Mouse (Mus musculus) cerebellum, adult 9-10 months (tissue): ENCODE measurements around the gene Bcl6b.

Experiments used
- DNase-seq: peaks from one replicate; pipeline ENCODE4 v3.0.0; 2022

The Bcl6b gene

DNA sequence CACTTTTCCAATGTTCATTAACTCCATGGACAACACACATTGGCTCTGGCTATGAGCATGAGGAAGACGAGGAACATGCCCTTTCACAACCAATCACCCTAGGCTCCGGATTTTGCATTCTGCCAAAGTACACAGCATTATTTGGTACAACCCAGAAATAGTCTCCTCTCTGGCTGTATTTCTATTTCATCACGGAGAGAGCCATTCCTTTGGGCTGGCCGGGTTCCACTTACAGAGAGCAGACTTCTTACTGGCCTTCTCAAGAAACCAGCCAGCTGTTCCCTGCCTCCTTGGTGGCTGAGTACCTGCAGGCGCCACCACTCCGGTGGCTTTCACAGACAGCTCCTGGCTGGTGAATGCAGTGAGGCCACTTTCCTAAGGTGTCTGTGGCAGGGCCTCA, 17.2 kb downstream of the Bcl6b start, which contains the start of gene Slc16a11:
Gene Slc16a11 (plus strand): TSS at position 330 of the 400 bp plus-strand sequence.
- peak; percentile 58 for DNase-seq

DNA sequence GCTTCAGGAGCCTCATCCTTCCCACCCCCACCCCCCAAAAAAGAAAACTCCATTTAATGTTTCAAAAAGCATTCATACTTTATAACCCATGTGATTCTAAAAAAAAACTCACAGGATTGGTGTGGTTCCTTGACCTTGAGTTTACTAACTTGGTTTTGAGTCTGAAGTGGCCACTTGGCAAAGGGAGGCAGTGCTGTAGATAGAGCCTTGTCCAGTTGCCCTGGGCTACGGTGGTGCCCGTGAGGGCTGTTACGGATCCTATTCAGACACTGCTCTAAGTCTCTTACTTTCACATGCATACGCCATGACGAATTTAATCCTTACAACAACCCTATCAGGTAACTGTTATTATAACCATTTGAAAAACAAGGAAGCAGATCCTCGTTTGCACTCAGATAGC, 17.6 kb downstream of the Bcl6b start:
- DNase-seq = no peak

DNA sequence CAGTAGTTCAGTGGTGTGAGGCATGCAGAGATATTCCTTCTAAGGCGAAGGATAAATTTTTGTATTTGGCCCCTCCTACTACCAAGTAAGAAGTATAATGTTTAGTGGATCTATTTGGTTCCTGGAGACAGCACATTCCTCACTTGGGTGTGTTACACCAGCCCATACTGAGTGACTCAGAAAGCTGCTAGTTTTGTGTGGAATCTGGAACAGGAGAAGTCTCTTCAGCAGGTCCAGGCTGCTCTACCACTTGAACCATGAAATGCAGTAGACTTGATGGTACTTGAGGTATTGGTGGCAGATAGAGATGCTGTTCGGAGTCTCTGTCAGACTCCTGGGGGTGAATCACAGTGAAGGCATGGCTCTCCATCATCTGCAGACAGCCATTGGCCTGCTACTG, 18.9 kb downstream of the Bcl6b start:
- peak; percentile 21 for DNase-seq

DNA sequence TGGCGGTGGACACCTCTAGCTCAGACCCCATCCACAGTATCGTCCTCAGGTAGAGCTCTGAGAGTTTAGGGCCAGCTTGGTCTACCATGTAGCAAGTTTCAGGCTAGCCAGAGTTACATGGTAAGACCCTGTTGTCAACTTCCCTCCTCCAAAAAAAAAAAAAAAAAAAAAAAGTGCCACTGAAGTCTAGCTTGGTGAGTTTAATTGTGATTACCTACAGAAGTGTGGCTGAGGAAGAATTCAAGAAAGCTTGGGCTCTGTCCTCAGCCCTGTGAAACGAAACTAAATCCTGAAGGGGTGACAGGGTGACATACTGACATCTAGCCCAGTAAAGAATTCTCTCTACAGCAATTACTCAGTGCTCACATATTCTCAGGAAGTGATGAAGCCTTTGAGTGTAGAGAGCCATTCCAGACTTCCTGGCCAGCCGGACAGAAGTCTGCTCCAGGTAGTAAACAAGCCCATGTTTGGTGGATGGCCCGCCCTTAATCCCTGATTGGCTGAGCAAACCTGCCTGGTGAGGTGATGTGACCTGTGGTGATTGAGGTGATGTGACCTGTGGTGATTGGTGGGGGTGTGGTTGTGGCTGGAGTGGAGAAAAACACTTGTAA, 20.7 kb downstream of the Bcl6b start:
- DNase-seq = no peak

DNA sequence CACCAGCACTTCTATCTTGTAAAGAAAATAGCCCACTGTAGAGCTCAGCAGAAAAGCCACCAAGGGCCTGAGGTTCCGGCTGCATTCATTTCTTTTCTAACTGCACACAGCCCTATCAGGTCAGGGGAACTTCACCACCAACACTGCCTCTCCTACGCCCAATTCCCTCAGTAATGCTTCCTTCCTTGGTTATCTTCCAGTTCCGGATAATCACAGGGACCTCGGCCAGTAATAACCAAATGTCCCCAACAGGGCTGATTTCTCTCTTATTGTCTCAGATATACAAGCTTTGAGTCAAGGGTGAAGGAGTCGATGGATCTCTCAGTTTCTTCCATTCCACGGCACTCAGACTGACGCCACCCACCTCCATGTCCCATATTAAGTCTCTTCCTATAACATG, 22.3 kb downstream of the Bcl6b start:
- no peak for DNase-seq

DNA sequence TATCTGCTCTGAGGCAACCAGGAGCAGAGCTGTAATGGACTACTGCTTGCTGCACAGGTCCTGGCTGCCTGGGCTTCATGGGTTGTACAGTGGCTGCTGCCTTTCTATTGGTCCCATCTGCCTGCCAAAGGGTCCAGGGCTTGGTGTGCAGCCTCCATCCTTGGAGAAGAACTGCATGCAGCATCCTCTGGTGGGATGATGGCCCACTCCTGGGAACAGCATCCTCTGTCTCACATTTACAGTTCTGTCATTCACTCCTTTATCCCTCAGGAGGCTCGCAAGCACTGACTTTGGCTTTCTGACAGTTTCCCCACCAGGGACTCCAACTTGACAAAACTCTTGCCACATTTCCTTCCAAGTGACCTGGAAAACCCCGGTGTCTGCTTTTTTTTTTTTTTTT, 22.8 kb downstream of the Bcl6b start:
- no peak for DNase-seq

DNA sequence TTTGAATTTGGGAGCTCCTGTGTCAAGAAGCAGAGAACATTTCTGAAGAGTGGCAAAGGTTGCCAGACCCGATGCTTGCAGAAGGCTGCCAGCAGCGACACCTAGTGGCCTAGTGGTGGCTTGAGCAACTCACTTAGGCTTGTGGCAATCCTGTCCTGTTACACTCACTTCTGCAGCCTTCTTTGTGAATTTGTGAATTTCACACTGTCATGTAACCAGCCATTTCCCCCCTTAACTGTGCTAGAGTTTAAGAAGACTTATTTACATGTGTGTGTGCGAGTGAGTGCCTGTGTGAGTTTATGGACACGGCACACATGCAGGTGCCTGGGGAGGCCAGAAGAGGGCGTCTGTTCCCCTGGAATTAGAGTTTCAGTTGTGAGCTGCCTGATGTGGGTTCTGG, 27.9 kb downstream of the Bcl6b start:
- DNase-seq = peak; percentile 78

DNA sequence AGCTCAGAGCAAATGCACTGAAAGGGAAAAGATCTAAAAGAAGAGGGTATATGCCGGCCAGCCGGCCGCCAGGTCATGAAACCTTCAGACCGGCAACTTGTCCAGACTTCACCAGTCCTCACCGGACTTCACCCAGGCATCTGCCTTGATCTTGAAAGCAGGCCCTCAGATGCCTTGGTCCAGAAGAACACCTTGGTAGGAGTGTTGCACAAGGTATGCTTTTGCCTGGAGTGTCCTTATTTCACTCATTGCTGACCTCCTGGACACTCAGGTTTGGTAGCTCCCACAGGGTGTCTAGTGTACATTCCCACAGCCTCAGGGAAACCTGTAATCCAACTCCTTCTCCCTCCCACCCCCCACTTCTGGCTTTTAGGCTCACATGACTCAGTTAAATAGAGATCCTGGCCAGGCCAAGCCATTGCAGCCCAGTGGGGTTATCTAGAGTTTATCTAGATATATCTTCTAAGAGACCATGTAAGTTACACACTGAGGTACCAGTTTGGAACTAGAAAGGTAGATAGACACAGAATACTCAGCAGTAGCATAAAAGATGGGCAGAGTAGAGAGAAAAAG, 29.5 kb downstream of the Bcl6b start:
- no peak for DNase-seq

DNA sequence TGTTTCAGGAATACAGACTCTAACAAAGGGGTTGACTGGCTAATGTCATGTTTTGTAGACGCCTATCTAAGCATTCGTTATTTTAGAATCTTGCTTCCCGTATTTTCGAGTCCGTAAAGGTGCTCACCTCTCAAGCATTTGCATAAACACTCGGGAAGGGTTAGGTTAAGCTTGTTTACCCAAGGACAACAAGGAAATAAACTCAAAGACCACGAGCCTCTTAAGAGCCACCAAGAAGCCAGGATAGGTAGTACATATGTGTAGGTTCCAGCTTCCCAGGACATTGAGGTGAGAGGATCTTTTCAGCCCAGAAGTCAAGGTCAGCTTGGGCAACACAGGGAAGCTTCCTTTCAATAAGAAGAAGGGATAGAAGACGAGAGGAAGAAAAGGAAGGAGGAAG, 30.5 kb downstream of the Bcl6b start:
- no peak for DNase-seq

DNA sequence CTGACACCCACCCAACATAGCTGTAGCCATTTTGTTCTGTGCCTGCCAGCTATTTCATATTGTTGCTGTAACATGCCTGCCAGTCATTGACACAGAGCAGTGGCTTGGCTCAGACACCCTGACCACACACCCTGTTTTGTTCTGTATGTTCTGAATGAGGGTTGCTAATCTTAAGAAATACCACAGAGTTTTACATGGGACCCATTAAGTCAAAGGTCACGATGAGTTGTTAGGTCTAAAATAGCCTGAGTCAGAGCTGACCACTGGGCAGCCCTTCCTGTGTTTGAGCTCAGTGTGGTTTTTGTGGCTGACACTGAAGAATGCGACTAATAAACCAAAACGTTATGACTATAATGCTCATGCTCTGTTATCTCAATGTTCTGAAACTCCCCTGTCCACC, 31.3 kb downstream of the Bcl6b start:
- DNase-seq = no peak

DNA sequence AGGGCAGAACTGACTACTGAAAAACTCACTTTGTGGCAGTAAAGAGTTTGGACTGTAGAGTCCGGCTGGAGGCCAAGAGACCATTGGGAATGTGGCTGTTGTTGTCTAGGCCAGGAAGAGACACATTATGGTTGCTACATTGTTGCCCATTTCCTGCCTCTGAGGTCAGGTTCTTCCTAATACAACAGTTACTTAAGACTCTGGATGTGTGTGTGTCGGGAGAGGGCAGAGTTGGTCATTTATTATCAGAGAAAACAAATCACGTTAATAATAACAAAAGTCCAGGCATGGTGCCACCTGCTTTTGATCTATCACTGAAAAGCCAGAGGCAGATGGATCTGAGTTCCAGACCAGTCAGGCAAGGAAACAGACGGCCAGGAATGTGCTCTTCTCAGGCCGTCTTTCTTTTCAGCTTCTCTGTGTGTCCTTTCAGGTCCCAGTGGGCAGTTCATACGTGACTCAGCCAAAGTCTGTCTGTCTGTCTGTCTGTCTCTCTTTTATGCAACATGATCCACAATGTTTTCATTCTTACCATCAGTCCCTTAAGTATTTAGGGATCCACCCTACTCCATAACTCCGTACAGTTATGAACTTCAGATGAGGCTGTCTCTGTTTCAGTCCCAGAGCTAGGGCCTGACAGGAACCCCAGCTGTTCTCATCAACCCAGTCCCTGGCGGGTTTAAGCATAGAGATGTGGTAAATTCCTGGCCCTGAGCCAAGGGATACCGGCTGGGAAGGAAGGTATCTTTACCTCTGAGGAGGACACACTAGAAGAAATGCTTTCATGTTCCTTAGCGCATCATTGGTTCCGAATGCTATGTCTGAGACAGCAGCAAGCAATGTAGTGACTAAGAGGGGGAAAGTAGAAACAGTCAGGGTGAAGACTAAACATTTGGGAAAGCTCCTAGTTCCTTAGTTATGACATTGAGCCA, 36.0 kb downstream of the Bcl6b start:
- DNase-seq = no peak

DNA sequence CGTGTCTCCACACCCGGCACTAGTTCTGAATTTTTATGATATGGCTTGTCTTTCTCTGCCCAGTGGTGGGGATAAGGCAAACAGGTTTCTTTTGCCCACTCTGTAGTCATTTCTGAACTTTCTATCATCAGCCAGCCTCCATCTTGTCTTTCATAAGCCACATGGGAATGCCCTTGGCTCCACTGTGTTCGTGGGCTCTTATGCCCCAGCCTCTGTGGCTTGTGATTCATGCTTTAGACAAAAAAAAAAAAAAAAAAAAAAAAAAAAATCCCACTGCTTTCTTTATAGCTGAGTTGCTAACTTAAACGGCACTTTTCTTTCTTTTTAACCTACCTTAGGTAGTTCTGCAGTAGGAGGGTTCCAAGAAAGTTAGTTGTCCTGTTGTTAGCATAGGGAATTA, 37.4 kb downstream of the Bcl6b start:
- no peak for DNase-seq

DNA sequence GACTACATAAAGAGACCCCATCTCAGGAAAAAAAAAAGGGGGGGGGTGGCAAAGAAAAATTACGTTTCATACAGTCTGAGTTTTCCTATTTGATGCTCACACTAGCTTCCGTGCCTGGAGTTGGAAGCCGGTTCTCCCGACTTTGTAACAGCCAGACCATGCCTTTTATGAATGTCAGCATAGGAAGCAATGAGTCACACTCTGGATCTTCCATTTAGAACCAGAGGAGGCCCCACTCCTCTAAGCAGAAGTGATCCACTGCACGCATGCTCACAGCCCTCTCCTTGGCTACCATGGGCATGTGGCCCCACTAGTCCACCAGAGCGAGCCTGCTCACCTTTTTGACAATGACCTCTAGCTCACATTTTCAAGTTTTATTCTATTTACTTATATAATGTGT, 38.4 kb downstream of the Bcl6b start:
- no peak for DNase-seq

DNA sequence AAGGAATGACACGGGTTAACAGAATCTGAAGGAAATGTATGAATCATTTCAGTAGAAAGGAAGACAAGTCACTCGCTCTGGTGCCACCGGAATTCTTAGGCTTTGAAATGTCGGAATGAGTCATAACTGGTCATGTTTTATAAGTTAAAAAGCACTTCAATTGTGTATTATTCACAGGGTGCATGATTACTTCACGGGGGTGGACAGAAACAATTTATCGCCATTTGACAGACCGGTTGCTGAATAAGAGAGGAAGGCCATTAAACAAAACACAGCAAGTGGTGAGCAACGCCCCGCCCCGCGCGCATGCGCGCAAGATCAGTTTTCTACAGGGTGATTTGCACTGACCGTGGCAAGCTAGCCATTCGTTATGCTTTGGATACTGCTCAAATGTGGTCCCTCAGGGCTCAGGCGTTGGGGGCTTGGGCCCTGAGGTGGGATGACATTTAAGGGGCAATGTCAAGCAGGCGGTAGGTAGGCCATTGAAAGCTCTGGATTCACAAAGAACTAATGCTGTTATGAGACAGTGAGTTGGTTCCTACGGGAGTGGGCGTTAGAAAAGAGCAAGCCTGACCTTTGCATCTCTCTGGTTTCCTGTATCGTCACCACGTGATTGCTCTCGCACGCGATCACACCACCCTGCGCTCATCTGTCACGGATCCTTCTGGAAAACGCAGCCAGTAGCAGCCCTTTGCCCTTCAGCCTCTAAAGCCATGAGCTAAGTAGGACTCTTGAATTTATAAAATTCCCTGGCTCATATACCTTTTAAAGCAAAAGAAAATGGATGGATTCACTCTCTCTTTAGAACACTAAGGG, 40.1 kb downstream of the Bcl6b start:
- no peak for DNase-seq

DNA sequence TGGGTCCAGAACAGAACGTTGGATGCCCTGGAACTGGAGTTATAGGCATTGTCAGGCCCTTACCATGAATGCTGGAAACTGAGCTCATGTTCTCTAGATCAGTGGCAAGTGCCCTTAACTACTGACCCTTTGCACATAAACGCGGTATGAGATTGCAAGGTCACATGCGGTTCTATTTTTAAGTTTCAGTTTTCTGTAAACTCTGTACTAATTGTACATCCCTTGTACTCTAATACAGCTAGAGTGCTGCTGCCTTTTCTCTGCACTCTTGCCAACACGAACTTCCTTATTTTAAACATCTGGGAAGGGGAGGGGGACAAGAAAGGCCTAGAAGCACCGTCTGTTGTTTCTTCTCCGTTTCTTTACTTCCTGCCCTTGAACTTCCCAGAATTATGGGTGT, 44.5 kb downstream of the Bcl6b start:
- no peak for DNase-seq

DNA sequence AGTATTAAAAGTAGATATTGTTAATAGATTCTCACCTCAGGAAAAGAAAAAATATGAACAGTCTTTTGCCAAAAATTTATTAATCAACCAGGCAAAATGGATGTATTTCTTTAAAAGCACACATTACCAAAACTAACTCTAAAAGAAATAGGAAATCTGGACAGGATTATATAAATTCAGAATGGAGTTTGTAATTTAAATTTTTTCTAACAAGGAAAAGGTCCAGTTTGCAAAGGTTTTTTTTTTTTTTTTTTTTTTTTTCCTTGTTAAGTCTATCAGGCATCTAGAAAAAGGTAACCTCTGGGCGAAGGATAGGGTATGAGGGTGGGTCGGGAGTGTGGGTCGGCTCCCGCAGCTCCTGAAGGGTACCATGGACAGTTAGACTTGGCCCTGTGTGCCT, 49.1 kb downstream of the Bcl6b start:
- DNase-seq = no peak

DNA sequence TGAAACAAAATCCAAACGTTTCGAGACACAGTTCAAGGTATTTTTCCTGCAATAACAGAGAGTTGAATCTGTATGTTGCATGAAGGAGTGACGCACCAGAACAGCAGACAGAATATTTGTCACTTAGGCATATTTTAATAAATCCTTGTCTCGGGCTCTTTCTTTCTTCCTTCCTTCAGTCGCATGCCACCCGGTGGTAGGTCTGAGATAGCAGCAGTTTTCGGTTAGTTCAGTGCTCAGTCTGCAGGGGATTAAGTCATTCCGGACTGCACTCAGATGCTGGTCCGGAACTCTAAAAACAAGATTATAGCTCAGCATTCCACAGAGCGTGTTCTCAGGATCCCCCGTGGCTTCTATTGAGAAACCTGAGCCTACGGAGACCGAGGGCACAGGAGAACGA, 50.2 kb downstream of the Bcl6b start:
- DNase-seq = no peak

DNA sequence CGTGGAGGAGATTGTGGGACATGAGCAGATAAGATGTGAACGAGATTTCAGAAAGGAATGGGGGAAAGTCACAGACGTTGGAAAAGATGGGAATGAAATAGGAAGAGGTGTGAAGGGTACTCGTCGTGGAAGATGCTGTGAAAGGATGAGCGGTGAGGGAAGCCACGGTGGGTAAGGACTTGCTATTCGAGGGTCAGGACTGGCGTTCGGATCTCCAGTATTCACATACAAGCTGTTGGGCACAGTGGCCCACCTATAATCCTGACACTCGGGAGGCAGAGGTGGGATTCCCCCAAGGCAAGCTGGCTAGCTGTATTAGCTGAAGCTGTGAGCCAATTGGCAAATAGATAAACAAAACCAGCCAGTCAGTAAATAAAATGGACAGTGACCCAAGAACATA, 50.8 kb downstream of the Bcl6b start:
- DNase-seq = no peak

DNA sequence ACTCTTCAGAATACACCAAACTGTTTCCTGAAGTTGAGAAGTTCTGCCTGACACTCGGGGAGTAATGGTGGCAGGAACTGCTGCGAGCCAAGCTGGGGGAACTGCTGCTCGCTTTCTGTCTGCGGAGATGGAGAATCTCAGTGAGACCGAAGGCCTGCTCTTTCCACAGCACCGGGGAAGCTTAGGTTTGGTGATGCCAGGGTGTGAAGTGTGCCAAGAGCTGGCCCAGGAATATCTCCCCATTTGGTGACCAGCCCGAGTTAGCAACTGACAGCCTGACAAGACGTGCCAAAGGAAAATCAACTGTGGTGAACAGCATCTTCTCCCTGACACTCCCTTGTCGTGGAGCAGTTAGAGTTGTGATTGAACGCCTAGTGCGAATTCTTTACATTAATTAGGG, 51.3 kb downstream of the Bcl6b start:
- DNase-seq = peak; percentile 34

DNA sequence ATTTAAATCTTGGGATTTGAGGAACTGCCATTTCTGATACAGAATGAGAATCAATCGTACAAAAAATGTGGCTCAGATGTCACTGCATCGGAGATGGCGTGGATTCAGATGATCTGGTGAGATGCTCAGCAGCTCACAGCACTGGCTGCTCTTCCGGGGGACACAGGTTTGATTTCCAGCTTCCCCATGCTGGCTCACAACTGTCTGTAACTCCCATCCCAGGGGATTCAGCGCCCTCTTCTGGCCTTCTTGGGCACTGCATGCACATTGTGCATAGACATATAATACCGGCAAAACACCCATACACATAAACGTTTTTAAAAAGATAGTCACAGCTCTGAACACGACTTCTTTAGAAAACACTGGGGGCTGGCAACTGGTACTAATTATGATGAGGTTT, 52.0 kb downstream of the Bcl6b start:
- no peak for DNase-seq

DNA sequence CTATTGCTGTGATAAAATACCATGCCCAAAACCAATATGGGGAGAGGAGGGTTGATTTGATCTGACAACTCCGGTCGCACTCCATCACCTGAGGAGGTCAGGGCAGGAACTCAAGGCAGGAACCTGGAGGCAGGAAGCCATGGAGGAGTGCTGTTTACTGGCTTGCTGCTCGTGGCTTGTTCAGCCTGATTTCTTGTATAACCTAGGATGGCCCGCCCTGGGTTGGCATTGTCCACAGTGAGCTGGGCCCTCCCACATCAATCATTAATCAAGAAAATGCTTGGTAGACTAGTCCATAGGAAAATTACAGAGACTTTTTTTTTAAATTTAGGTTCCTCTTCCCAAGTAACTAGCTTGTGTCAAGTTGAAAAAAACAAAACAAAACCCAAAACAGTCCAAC, 55.1 kb downstream of the Bcl6b start:
- no peak for DNase-seq
